Mouse (Mus musculus): ENCODE results near the gene Ptpn7. TPM values are rescaled to one million over a fixed set of nuclear protein-coding genes. Genes with fewer than 3 reads are reported as not detected.

Ptpn7 gene
- total and polyA plus RNA-seq, 3 experiments = 61.4 to 81.9 (median 81.9) TPM

- peaks cover 9 to 27% of the 10 kb centered on the region in 2 experiments for H3K4me1 ChIP-seq (ENCODE audit: control insufficient read depth in 1 of 2, insufficient read depth in 2 of 2)
- H3K9me3 ChIP-seq (replicated peaks; ENCODE audit: low read length) = no peaks in the 10 kb centered on the region
- in situ Hi-C loops (cut with MboI; ENCODE audit: low pct_ligation_motif_present, low pct_unique_long_range_greater_than_20kb, low sequenced_read_pairs) = no loop called here
- DNase-seq (ENCODE audit: extremely low read depth) = no peak
- no peaks in the 10 kb centered on the region for H3K36me3 ChIP-seq (replicated peaks in 1 of 2; ENCODE audit: control insufficient read depth in 1 of 2, insufficient read depth in 1 of 2, low read length in 1 of 2)
- no peak overlapping the region for H3K4me3 ChIP-seq (replicated peaks in 1 of 3; ENCODE audit: low read depth in 2 of 3, low read length in 2 of 3, poor library complexity in 1 of 3)
- no peak for TF ChIP-seq ZC3H11A (IDR thresholded peaks at IDR 0.05; ENCODE audit: low read depth, low read length)
- no peak for TF ChIP-seq ELF1 (IDR thresholded peaks at IDR 0.05; ENCODE audit: low read depth, low read length)
- TF ChIP-seq MEF2A (IDR thresholded peaks at IDR 0.05; ENCODE audit: borderline replicate concordance, low read depth, low read length) = no peak
- H3K9ac ChIP-seq (ENCODE audit: insufficient read depth, low read depth) = no peak overlapping the region
- H3K27me3 ChIP-seq (replicated peaks) = peaks cover 22% of the 10 kb centered on the region
- no peak overlapping the region for H3K4me2 ChIP-seq (ENCODE audit: insufficient read depth, low read depth, poor library complexity, severe bottlenecking)
- no peaks in the 10 kb centered on the region for H3K79me2 ChIP-seq (replicated peaks; ENCODE audit: control insufficient read depth, extremely low read depth, insufficient read depth, poor library complexity, severe bottlenecking)
- no peak overlapping the region for H3K27ac ChIP-seq (ENCODE audit: insufficient read depth, low read depth)
- dilution Hi-C loops (cut with MboI; ENCODE audit: extremely low pct_ligation_motif_present, extremely low pct_unique_long_range_greater_than_20kb, low sequenced_read_pairs) = no loop called here
Measured at GRCm38 (mm10) chr1:135087414-135087813, 45.1 kb upstream of the Ptpn7 start.

DNA sequence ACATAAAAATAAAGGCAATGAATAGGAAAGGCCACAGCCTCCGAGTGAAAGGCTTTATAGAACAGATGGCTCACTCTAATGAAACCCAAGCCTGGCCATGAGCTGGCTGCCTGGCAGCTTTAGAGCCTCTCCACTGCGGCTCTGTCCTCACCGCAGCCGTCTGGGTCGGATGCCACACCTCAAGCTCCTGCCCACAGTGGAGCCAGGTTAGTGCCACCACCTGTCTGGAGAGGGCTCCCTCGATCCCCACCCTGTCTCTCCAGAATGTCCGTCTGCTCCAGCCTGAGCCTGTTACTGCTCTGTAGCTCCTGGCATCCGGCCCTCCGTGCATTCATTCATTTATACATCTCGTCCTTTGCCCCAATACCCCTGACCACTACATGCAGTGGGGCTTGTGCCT is 42.9 kb upstream of the Ptpn7 start:
- no peak for DNase-seq (ENCODE audit: extremely low read depth)
- H3K9me3 ChIP-seq (replicated peaks; ENCODE audit: low read length) = no peaks in the 10 kb centered on the region
- H3K4me2 ChIP-seq (ENCODE audit: insufficient read depth, low read depth, poor library complexity, severe bottlenecking) = no peak overlapping the region
- no peak overlapping the region for H3K4me3 ChIP-seq (replicated peaks in 1 of 3; ENCODE audit: low read depth in 2 of 3, low read length in 2 of 3, poor library complexity in 1 of 3)
- H3K27me3 ChIP-seq (replicated peaks) = peaks cover 21% of the 10 kb centered on the region
- H3K79me2 ChIP-seq (replicated peaks; ENCODE audit: control insufficient read depth, extremely low read depth, insufficient read depth, poor library complexity, severe bottlenecking) = no peaks in the 10 kb centered on the region
- TF ChIP-seq CHD2 (IDR thresholded peaks at IDR 0.05; ENCODE audit: low read length) (no peak), CHD1 (IDR thresholded peaks at IDR 0.05; ENCODE audit: low read depth, low read length) (no peak), NRF1 (IDR thresholded peaks at IDR 0.05; ENCODE audit: low read depth, low read length) (no peak), ZMIZ1 (IDR thresholded peaks at IDR 0.05; ENCODE audit: low read depth, low read length) (no peak), PAX5 (IDR thresholded peaks at IDR 0.05; ENCODE audit: low read length) (no peak), BHLHE40 (IDR thresholded peaks at IDR 0.05; ENCODE audit: low read depth, low read length) (no peak)
- H3K27ac ChIP-seq (ENCODE audit: insufficient read depth, low read depth) = no peak overlapping the region
- in situ Hi-C loops (cut with MboI; ENCODE audit: low pct_ligation_motif_present, low pct_unique_long_range_greater_than_20kb, low sequenced_read_pairs) (no loop called here), dilution Hi-C loops (cut with MboI; ENCODE audit: extremely low pct_ligation_motif_present, extremely low pct_unique_long_range_greater_than_20kb, low sequenced_read_pairs) (no loop called here)
- H3K4me1 ChIP-seq (ENCODE audit: control insufficient read depth in 1 of 2, insufficient read depth in 2 of 2) = peaks cover 11 to 32% of the 10 kb centered on the region in 2 experiments
- no peaks in the 10 kb centered on the region for H3K36me3 ChIP-seq (replicated peaks in 1 of 2; ENCODE audit: control insufficient read depth in 1 of 2, insufficient read depth in 1 of 2, low read length in 1 of 2)
- no peak overlapping the region for H3K9ac ChIP-seq (ENCODE audit: insufficient read depth, low read depth)

DNA sequence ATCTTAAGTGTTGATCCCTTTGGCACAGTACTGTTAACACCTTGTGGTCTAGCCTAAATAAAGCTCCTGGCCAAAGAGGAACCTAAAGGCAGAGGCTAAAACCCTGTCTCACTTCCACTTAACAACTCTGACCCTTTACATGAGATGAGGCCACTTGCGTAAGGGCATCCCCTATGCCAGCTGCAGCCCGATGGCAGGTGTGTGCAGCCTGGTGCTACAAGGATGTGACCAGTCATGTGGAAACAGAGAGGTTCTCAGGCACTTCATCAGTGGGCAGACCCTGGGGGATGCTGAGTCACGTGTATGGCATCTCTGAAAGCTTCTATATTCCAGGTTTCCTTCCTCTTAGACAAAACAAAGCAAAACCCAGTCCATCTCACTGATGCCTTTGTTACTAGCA is 41.6 kb upstream of the Ptpn7 start:
- Histone ChIP-seq H3K36me3 (replicated peaks in 1 of 2; ENCODE audit: control insufficient read depth in 1 of 2, insufficient read depth in 1 of 2, low read length in 1 of 2) (no peaks in the 10 kb centered on the region), H3K4me1 (ENCODE audit: control insufficient read depth in 1 of 2, insufficient read depth in 2 of 2) (peaks cover 17 to 45% of the 10 kb centered on the region in 2 experiments), H3K4me2 (ENCODE audit: insufficient read depth, low read depth, poor library complexity, severe bottlenecking) (0 out of 2 replicates have a peak overlapping the region, but pooled peaks have one; percentile 44), H3K27me3 (replicated peaks) (peaks cover 21% of the 10 kb centered on the region), H3K4me3 (replicated peaks in 1 of 3; ENCODE audit: low read depth in 2 of 3, low read length in 2 of 3, poor library complexity in 1 of 3) (no peak overlapping the region), H3K27ac (ENCODE audit: insufficient read depth, low read depth) (no peak overlapping the region), H3K9ac (ENCODE audit: insufficient read depth, low read depth) (no peak overlapping the region), H3K9me3 (replicated peaks; ENCODE audit: low read length) (no peaks in the 10 kb centered on the region), H3K79me2 (replicated peaks; ENCODE audit: control insufficient read depth, extremely low read depth, insufficient read depth, poor library complexity, severe bottlenecking) (no peaks in the 10 kb centered on the region)
- peak; percentile 61 for DNase-seq (ENCODE audit: extremely low read depth)
- TF ChIP-seq TCF12 (IDR thresholded peaks at IDR 0.05; ENCODE audit: low read depth, low read length) = peak; percentile 86
- TF ChIP-seq SMC3 (IDR thresholded peaks at IDR 0.05; ENCODE audit: low read depth, low read length) = no peak
- TF ChIP-seq CHD1 (IDR thresholded peaks at IDR 0.05; ENCODE audit: low read depth, low read length) = no peak
- no peak for TF ChIP-seq CHD2 (IDR thresholded peaks at IDR 0.05; ENCODE audit: low read length)
- TF ChIP-seq MYC (IDR thresholded peaks at IDR 0.05; ENCODE audit: low read depth, low read length) = no peak
- TF ChIP-seq USF1 (IDR thresholded peaks at IDR 0.05; ENCODE audit: low read depth, low read length) = no peak
- TF ChIP-seq ZC3H11A (IDR thresholded peaks at IDR 0.05; ENCODE audit: low read depth, low read length) = no peak
- no peak for TF ChIP-seq PAX5 (IDR thresholded peaks at IDR 0.05; ENCODE audit: low read length)
- peak; percentile 93 for TF ChIP-seq BHLHE40 (IDR thresholded peaks at IDR 0.05; ENCODE audit: low read depth, low read length)
- no peak for TF ChIP-seq HCFC1 (IDR thresholded peaks at IDR 0.05; ENCODE audit: low read depth, low read length)
- no peak for TF ChIP-seq E2F4 (IDR thresholded peaks at IDR 0.05; ENCODE audit: insufficient replicate concordance, low read depth, low read length)
- TF ChIP-seq ETS1 (conservative IDR thresholded peaks at IDR 0.05; ENCODE audit: low read depth, low read length) = peak; percentile 80
- no peak for TF ChIP-seq UBTF (IDR thresholded peaks at IDR 0.05; ENCODE audit: low read depth, low read length)
- no peak for TF ChIP-seq USF2 (conservative IDR thresholded peaks at IDR 0.05; ENCODE audit: low read depth, low read length)
- no peak for TF ChIP-seq GABPA (IDR thresholded peaks at IDR 0.05; ENCODE audit: insufficient replicate concordance, low read depth, low read length)
- TF ChIP-seq SIN3A (IDR thresholded peaks at IDR 0.05; ENCODE audit: low read length) = no peak
- no peak for TF ChIP-seq JUND (conservative IDR thresholded peaks at IDR 0.05; ENCODE audit: low read depth, low read length)
- TF ChIP-seq MEF2A (IDR thresholded peaks at IDR 0.05; ENCODE audit: borderline replicate concordance, low read depth, low read length) = peak; percentile 67
- peak; percentile 63; the same call in 1 of the 2 replicates for TF ChIP-seq MAX (IDR thresholded peaks at IDR 0.05; ENCODE audit: low read length)
- TF ChIP-seq JUN (IDR thresholded peaks at IDR 0.05; ENCODE audit: insufficient read depth, low read depth, low read length) = no peak
- in situ Hi-C loops (cut with MboI; ENCODE audit: low pct_ligation_motif_present, low pct_unique_long_range_greater_than_20kb, low sequenced_read_pairs) = no loop called here
- dilution Hi-C loops (cut with MboI; ENCODE audit: extremely low pct_ligation_motif_present, extremely low pct_unique_long_range_greater_than_20kb, low sequenced_read_pairs) = no loop called here

Measured in CH12.LX (cell line).